In the genomic region with DNA sequence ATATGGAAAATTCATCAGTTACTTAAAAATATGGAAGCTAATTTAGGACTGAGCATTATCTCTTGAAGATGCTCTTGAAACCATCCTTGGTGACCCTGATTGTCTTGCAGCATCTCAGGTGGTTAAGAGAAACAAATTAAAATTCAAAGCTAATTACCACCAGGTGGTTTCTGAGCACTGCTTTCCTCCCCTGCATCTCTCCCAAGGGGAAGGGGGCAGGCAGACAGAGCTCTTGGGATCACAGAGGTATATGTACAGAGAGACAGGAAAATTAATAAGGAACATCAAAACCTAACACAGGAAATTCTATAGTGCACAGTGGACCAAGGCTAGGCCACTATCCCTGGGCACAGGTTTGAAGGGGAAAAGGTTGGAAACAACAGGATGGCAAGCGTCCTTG, we compare ENCODE assay signal across 8 mouse cellular contexts. TPM values are rescaled to one million over a fixed set of nuclear protein-coding genes. Genes with fewer than 3 reads are reported as not detected.
DNase-seq lines count a peak whose midpoint lies in the region; ATAC-seq and TF ChIP-seq lines count a peak whose summit lies in the region.

No protein-coding gene starts in this region.

- H3K4me2 ChIP-seq in heart, embryonic 13.5 days, result peak overlapping the region; percentile 81
- H3K4me2 ChIP-seq in forebrain, embryonic 12.5 days, result peak overlapping the region; percentile 65
- peak overlapping the region; percentile 54 for H3K4me2 ChIP-seq in stomach, embryonic 14.5 days (replicated peaks; ENCODE audit: low read depth, low read length)

- H3K27ac ChIP-seq in heart, embryonic 13.5 days (replicated peaks), result peak overlapping the region; percentile 66
- H3K27ac ChIP-seq in ES-E14 (ENCODE audit: insufficient read depth, low read depth, low read length, poor library complexity, severe bottlenecking), result no peak overlapping the region
- no peak overlapping the region for H3K27ac ChIP-seq in forebrain, embryonic 12.5 days
- H3K27ac ChIP-seq in stomach, embryonic 14.5 days (ENCODE audit: low read length), result no peak overlapping the region; the same call in 1 of the 2 replicates

- intact Hi-C loops in heart, postnatal 14 days (cut with DNase I), result loop anchor here (2.0 kb wide), 1 partner anchor 24 kb away; no protein-coding TSS in a partner anchor
- intact Hi-C loops in left cerebral cortex, postnatal 25 days (cut with DNase I), result loop anchor here (2.0 kb wide), 1 partner anchor 26 kb away; a partner anchor contains a TSS

- 59% methylated on average over 1 of the region's 1 CpGs for WGBS in heart, embryonic 13.5 days
- WGBS in forebrain, embryonic 12.5 days, result 64% methylated on average over 1 of the region's 1 CpGs
- 70% methylated on average over 1 of the region's 1 CpGs for WGBS in stomach, embryonic 14.5 days

- ATAC-seq in heart, embryonic 13.5 days (ENCODE audit: extremely low read depth, insufficient number of reproducible peaks, low FRiP score, low TSS enrichment), result no peak
- peak; percentile 28; the same call in 1 of the 2 replicates for ATAC-seq in forebrain, embryonic 12.5 days (ENCODE audit: low FRiP score)
- no peak for ATAC-seq in stomach, embryonic 14.5 days (ENCODE audit: insufficient number of reproducible peaks, insufficient read depth, low FRiP score, low read depth)

- in situ Hi-C loops in ES-E14 (cut with MboI; ENCODE audit: low sequenced_read_pairs in 2 of 2, unreplicated experiment in 2 of 2), result no loop called here

- peaks cover 11% of the 10 kb centered on the region for H3K4me1 ChIP-seq in heart, embryonic 13.5 days
- H3K4me1 ChIP-seq in ES-E14 (ENCODE audit: control insufficient read depth in 2 of 2, insufficient read depth in 2 of 2, low read length in 2 of 2, poor library complexity in 1 of 2), result no peaks in the 10 kb centered on the region
- peaks cover 9% of the 10 kb centered on the region for H3K4me1 ChIP-seq in forebrain, embryonic 12.5 days
- H3K4me1 ChIP-seq in stomach, embryonic 14.5 days (ENCODE audit: control insufficient read depth, insufficient read depth, low read length), result no peaks in the 10 kb centered on the region

- no peaks in the 10 kb centered on the region for H3K9me3 ChIP-seq in heart, embryonic 13.5 days
- H3K9me3 ChIP-seq in ES-E14 (ENCODE audit: control insufficient read depth, insufficient read depth, low read depth, low read length), result no peaks in the 10 kb centered on the region
- no peaks in the 10 kb centered on the region for H3K9me3 ChIP-seq in forebrain, embryonic 12.5 days
- H3K9me3 ChIP-seq in stomach, embryonic 14.5 days (ENCODE audit: control insufficient read depth, low read depth, low read length), result no peaks in the 10 kb centered on the region

- peak overlapping the region; percentile 67 for H3K4me3 ChIP-seq in heart, embryonic 13.5 days
- peak overlapping the region; percentile 41 to 75; a peak in 3 of 4 replicates for H3K4me3 ChIP-seq in ES-E14 (ENCODE audit: insufficient read depth in 1 of 2, low read depth in 1 of 2, low read length in 2 of 2, poor library complexity in 1 of 2, severe bottlenecking in 1 of 2)
- peak overlapping the region; percentile 53 for H3K4me3 ChIP-seq in forebrain, embryonic 12.5 days (replicated peaks)
- H3K4me3 ChIP-seq in stomach, embryonic 14.5 days (ENCODE audit: low read depth, low read length), result peak overlapping the region; percentile 59

- H3K9ac ChIP-seq in heart, embryonic 13.5 days, result peak overlapping the region; percentile 83
- no peak overlapping the region; the same call in 1 of the 2 replicates for H3K9ac ChIP-seq in ES-E14 (ENCODE audit: insufficient read depth, low read depth, low read length, poor library complexity, severe bottlenecking)
- peak overlapping the region; percentile 55 for H3K9ac ChIP-seq in forebrain, embryonic 12.5 days
- peak overlapping the region; percentile 23 for H3K9ac ChIP-seq in stomach, embryonic 14.5 days (replicated peaks; ENCODE audit: low read depth, low read length)

- DNase-seq in heart, postnatal 14 days, result no peak
- no peak for DNase-seq in ES-E14 (ENCODE audit: low read depth, low spot score)
- DNase-seq in liver, result peak; percentile 3
- DNase-seq in adrenal gland, postnatal 14 days, result no peak
- no peak for DNase-seq in left cerebral cortex, postnatal 25 days (ENCODE audit: low spot score in 2 of 2)

- no peaks in the 10 kb centered on the region for H3K36me3 ChIP-seq in heart, embryonic 13.5 days
- H3K36me3 ChIP-seq in ES-E14 (ENCODE audit: control insufficient read depth, insufficient read depth, low read length, poor library complexity, severe bottlenecking), result no peaks in the 10 kb centered on the region
- H3K36me3 ChIP-seq in forebrain, embryonic 12.5 days (replicated peaks), result no peaks in the 10 kb centered on the region
- no peaks in the 10 kb centered on the region for H3K36me3 ChIP-seq in stomach, embryonic 14.5 days (ENCODE audit: control insufficient read depth, insufficient read depth, low read length)

- no peaks in the 10 kb centered on the region for H3K27me3 ChIP-seq in heart, embryonic 13.5 days (replicated peaks)
- no peaks in the 10 kb centered on the region for H3K27me3 ChIP-seq in forebrain, embryonic 12.5 days
- H3K27me3 ChIP-seq in stomach, embryonic 14.5 days (ENCODE audit: control insufficient read depth, insufficient read depth, low read length), result no peaks in the 10 kb centered on the region

TF ChIP-seq in ES-E14, 5 proteins besides CTCF, POLR2A, EP300 and RAD21:
- TF ChIP-seq ZC3H11A (IDR thresholded peaks at IDR 0.05; ENCODE audit: borderline replicate concordance, low read depth, low read length) (no peak), CHD2 (IDR thresholded peaks at IDR 0.05; ENCODE audit: low read depth, low read length) (no peak), ZNF384 (IDR thresholded peaks at IDR 0.05; ENCODE audit: low read depth, low read length) (no peak), HCFC1 (IDR thresholded peaks at IDR 0.05; ENCODE audit: borderline replicate concordance, insufficient read depth, low read length) (no peak), MAFK (IDR thresholded peaks at IDR 0.05; ENCODE audit: insufficient read depth, low read depth, low read length) (no peak)
TF ChIP-seq in ES-E14: peak in this region for 0.

RNA-seq across cellular contexts. Expression of a gene that starts 0.5 kb away (rescaled TPM):
- polyA plus RNA-seq in heart, embryonic 13.5 days (2015; fragmentation: Nextera tagmentation; extraction: Ambion mirVana), result 1.6 TPM in 2 replicates
- 1 to 10 TPM; 2.4 to 3.0 TPM for total RNA-seq in heart, postnatal 14 days (2021)
- 3.5 and 4.3 TPM in 2 replicates for total RNA-seq in ES-E14 (2012; rRNA removed)
- polyA plus RNA-seq in forebrain, embryonic 12.5 days (2016; fragmentation: Nextera tagmentation; extraction: Ambion mirVana), result 1.6 and 2.2 TPM in 2 replicates
- 2.8 and 3.4 TPM in 2 replicates for polyA plus RNA-seq in stomach, embryonic 14.5 days (2014; fragmentation: Nextera tagmentation; extraction: Ambion mirVana)
- total RNA-seq in adrenal gland, postnatal 14 days (2021), result 4.4 and 5.3 TPM in 2 replicates
- total RNA-seq in left cerebral cortex, postnatal 25 days (2021), result 1 to 10 TPM; 2.6 to 3.0 TPM

RNA-seq across cellular contexts. Expression of a gene that starts 26.6 kb away (rescaled TPM):
- polyA plus RNA-seq in heart, embryonic 13.5 days (2015; fragmentation: Nextera tagmentation; extraction: Ambion mirVana), result 0.74 and 1.2 TPM in 2 replicates
- 1 to 10 TPM; 2.9 to 4.5 TPM for total RNA-seq in heart, postnatal 14 days (2021)
- 1.2 TPM in 2 replicates for total RNA-seq in ES-E14 (2012; rRNA removed)
- polyA plus RNA-seq in forebrain, embryonic 12.5 days (2016; fragmentation: Nextera tagmentation; extraction: Ambion mirVana), result 0.65 and 1.1 TPM in 2 replicates
- 0.64 and 1.1 TPM in 2 replicates for polyA plus RNA-seq in stomach, embryonic 14.5 days (2014; fragmentation: Nextera tagmentation; extraction: Ambion mirVana)
- total RNA-seq in adrenal gland, postnatal 14 days (2021), result 3.7 and 3.8 TPM in 2 replicates
- 1 to 10 TPM; 5.5 to 5.8 TPM for total RNA-seq in left cerebral cortex, postnatal 25 days (2021)

RNA-seq across cellular contexts. Expression of a gene that starts 27.5 kb away (rescaled TPM):
- 0.39 and 0.49 TPM in 2 replicates for polyA plus RNA-seq in heart, embryonic 13.5 days (2015; fragmentation: Nextera tagmentation; extraction: Ambion mirVana)
- total RNA-seq in heart, postnatal 14 days (2021), result under 1 TPM; 0.67 to 0.93 TPM
- not detected in 2 replicates for total RNA-seq in ES-E14 (2012; rRNA removed)
- polyA plus RNA-seq in forebrain, embryonic 12.5 days (2016; fragmentation: Nextera tagmentation; extraction: Ambion mirVana), result not detected in 2 replicates
- not detected in 2 replicates for polyA plus RNA-seq in stomach, embryonic 14.5 days (2014; fragmentation: Nextera tagmentation; extraction: Ambion mirVana)
- 1.1 and 3.3 TPM in 2 replicates for total RNA-seq in adrenal gland, postnatal 14 days (2021)
- 1 to 10 TPM; 1.0 to 1.1 TPM for total RNA-seq in left cerebral cortex, postnatal 25 days (2021)

RNA-seq across cellular contexts. Expression of a gene that starts 27.5 kb away (rescaled TPM):
- polyA plus RNA-seq in heart, embryonic 13.5 days (2015; fragmentation: Nextera tagmentation; extraction: Ambion mirVana), result 0.56 and 0.69 TPM in 2 replicates
- total RNA-seq in heart, postnatal 14 days (2021), result 1 to 10 TPM; 1.3 to 1.5 TPM
- total RNA-seq in ES-E14 (2012; rRNA removed), result 6.1 and 6.9 TPM in 2 replicates
- 0.87 and 0.94 TPM in 2 replicates for polyA plus RNA-seq in forebrain, embryonic 12.5 days (2016; fragmentation: Nextera tagmentation; extraction: Ambion mirVana)
- polyA plus RNA-seq in stomach, embryonic 14.5 days (2014; fragmentation: Nextera tagmentation; extraction: Ambion mirVana), result 1.5 and 1.8 TPM in 2 replicates
- total RNA-seq in adrenal gland, postnatal 14 days (2021), result 2.7 and 4.0 TPM in 2 replicates
- total RNA-seq in left cerebral cortex, postnatal 25 days (2021), result under 1 TPM; 0.85 to 0.89 TPM

RNA-seq across cellular contexts. Expression of a gene that starts 42.7 kb away (rescaled TPM):
- 0.45 and 0.62 TPM in 2 replicates for polyA plus RNA-seq in heart, embryonic 13.5 days (2015; fragmentation: Nextera tagmentation; extraction: Ambion mirVana)
- total RNA-seq in heart, postnatal 14 days (2021), result 1 to 10 TPM in 1 of 2 experiments, under 1 TPM in 1; 0.69 to 1.8 TPM
- total RNA-seq in ES-E14 (2012; rRNA removed), result 0.74 and 0.80 TPM in 2 replicates
- polyA plus RNA-seq in forebrain, embryonic 12.5 days (2016; fragmentation: Nextera tagmentation; extraction: Ambion mirVana), result not detected in 2 replicates
- 0.62 and 0.91 TPM in 2 replicates for polyA plus RNA-seq in stomach, embryonic 14.5 days (2014; fragmentation: Nextera tagmentation; extraction: Ambion mirVana)
- total RNA-seq in adrenal gland, postnatal 14 days (2021), result 1.2 TPM in 1 of 2 replicates, not detected in the other
- not detected for total RNA-seq in left cerebral cortex, postnatal 25 days (2021)
